Mouse (Mus musculus) lung, postnatal 0 days (tissue): ENCODE data around the gene Cabcoco1.

Experiments
- CTCF ChIP-seq: IDR thresholded peaks from 2 replicates; pipeline ENCODE4 v1.5.1; 2016; ENCODE audit warnings: antibody characterized with exemption, mild to moderate bottlenecking
- EP300 ChIP-seq: IDR thresholded peaks from 2 replicates; pipeline ENCODE4 v1.6.1; 2016; ENCODE audit warnings: antibody characterized with exemption, mild to moderate bottlenecking, control low read depth

- TF ChIP-seq CTCF (no peak), EP300 (no peak)
Observed at GRCm38 (mm10) chr10:68441931-68442662, 99.6 kb downstream of the Cabcoco1 start.
